Mouse (Mus musculus) left cerebral cortex, postnatal 10 days (tissue): ENCODE results near the gene Zdhhc12. TPM values are rescaled to one million over a fixed set of nuclear protein-coding genes. Genes with fewer than 3 reads are reported as not detected.

Experiments
- DNase-seq, 2 experiments: peaks; one replicate each; pipeline ENCODE4 v3.0.0; 2021 to 2022; ENCODE audit warnings: low spot score in 2 of 2, mixed read lengths in 1 of 2; ENCODE audit errors: extremely low spot score in 1 of 2
- intact Hi-C: fragments of 180-260 bp; cut with DNase I; formaldehyde crosslinking; loops from one replicate; pipeline ENCODE4 v1.15.1; 2025
- total RNA-seq, 2 experiments: library from RNA; stranded (reverse); gene quantifications; 2 replicates each; pipeline ENCODE4 v1.2.3; 2021

Zdhhc12 gene
- total RNA-seq, 2 experiments from 2014 or later, result 16.8 to 20.8 TPM

GRCm38 (mm10) chr2:30108260-30108659 lies 14.8 kb upstream of the Zdhhc12 start:
- no peak for DNase-seq
- intact Hi-C loops, result no loop called here

GRCm38 (mm10) chr2:30107646-30108045 lies 14.2 kb upstream of the Zdhhc12 start:
- intact Hi-C loops, result no loop called here
- DNase-seq, result no peak

GRCm38 (mm10) chr2:30106364-30106763 lies 12.9 kb upstream of the Zdhhc12 start:
- intact Hi-C loops, result no loop called here

GRCm38 (mm10) chr2:30100214-30100613 lies 6.8 kb upstream of the Zdhhc12 start:
- intact Hi-C loops, result no loop called here
- no peak for DNase-seq

More at GRCm38 (mm10) chr2:30106364-30106763, 12.9 kb upstream of the Zdhhc12 start:
- no peak for DNase-seq

- no peak for DNase-seq
- intact Hi-C loops, result no loop called here
These were observed 2.6 kb upstream of the Zdhhc12 start for GRCm38 (mm10) chr2:30095882-30096527.

- intact Hi-C loops, result no loop called here
- no peak for DNase-seq
These were observed 750 bp upstream of the Zdhhc12 start for GRCm38 (mm10) chr2:30094208-30094588.

- intact Hi-C loops, result no loop called here
These were observed 1.0 kb downstream of the Zdhhc12 start for GRCm38 (mm10) chr2:30092280-30092918.

GRCm38 (mm10) chr2:30091521-30091920 lies 1.9 kb downstream of the Zdhhc12 start:
- intact Hi-C loops, result no loop called here
- DNase-seq, result no peak

More at GRCm38 (mm10) chr2:30092280-30092918, 1.0 kb downstream of the Zdhhc12 start:
- no peak for DNase-seq

- no peak for DNase-seq
- intact Hi-C loops, result no loop called here
These were observed 6.1 kb downstream of the Zdhhc12 start for GRCm38 (mm10) chr2:30087310-30087709.

GRCm38 (mm10) chr2:30084632-30085031 lies 8.8 kb downstream of the Zdhhc12 start:
- no peak for DNase-seq
- intact Hi-C loops, result no loop called here

- no peak for DNase-seq
- intact Hi-C loops, result no loop called here
These were observed 9.3 kb downstream of the Zdhhc12 start for GRCm38 (mm10) chr2:30084113-30084512.

- no peak for DNase-seq
- intact Hi-C loops, result no loop called here
These were observed 13.2 kb downstream of the Zdhhc12 start for GRCm38 (mm10) chr2:30080181-30080800.

- intact Hi-C loops, result loop anchor here (5.0 kb wide), 1 partner anchor 84 kb away; no protein-coding TSS in a partner anchor
- no peak for DNase-seq
These were observed 14.7 kb downstream of the Zdhhc12 start for GRCm38 (mm10) chr2:30078760-30079159.

GRCm38 (mm10) chr2:30078349-30078712 lies 15.1 kb downstream of the Zdhhc12 start:
- no peak for DNase-seq
- intact Hi-C loops, result loop anchor here (5.0 kb wide), 1 partner anchor 84 kb away; no protein-coding TSS in a partner anchor

- intact Hi-C loops, result loop anchor here (5.0 kb wide), 1 partner anchor 85 kb away; no protein-coding TSS in a partner anchor
- peak; percentile 70 to 90 for DNase-seq
These were observed 15.7 kb downstream of the Zdhhc12 start, which contains the start of gene Pkn3 for GRCm38 (mm10) chr2:30077502-30078348. Gene Pkn3, plus strand, starts transcription at chr2:30077684.

- intact Hi-C loops, result loop anchor here (5.0 kb wide), 1 partner anchor 85 kb away; no protein-coding TSS in a partner anchor
- DNase-seq, result no peak
These were observed 16.5 kb downstream of the Zdhhc12 start for GRCm38 (mm10) chr2:30076959-30077358.

GRCm38 (mm10) chr2:30076439-30076838 lies 17.0 kb downstream of the Zdhhc12 start:
- DNase-seq, result no peak
- intact Hi-C loops, result loop anchor here (5.0 kb wide), 1 partner anchor 86 kb away; no protein-coding TSS in a partner anchor

- intact Hi-C loops, result loop anchor here (5.0 kb wide), 1 partner anchor 87 kb away; no protein-coding TSS in a partner anchor
These were observed 17.8 kb downstream of the Zdhhc12 start for GRCm38 (mm10) chr2:30075625-30076024.

GRCm38 (mm10) chr2:30073285-30073684 lies 20.2 kb downstream of the Zdhhc12 start:
- no peak for DNase-seq
- intact Hi-C loops, result no loop called here

More at GRCm38 (mm10) chr2:30075625-30076024, 17.8 kb downstream of the Zdhhc12 start:
- DNase-seq, result no peak
